Mouse (Mus musculus): ENCODE data around the gene Reep1.
A peak's percentile ranks its signal among the peaks of the same experiment; 100 is the strongest.

The Reep1 gene

GRCm38 (mm10) chr6:71738611-71739010 is 31.2 kb downstream of the Reep1 start:
- no peak for DNase-seq

GRCm38 (mm10) chr6:71740921-71741320 is 33.6 kb downstream of the Reep1 start:
- DNase-seq = no peak

GRCm38 (mm10) chr6:71741998-71742636 is 34.8 kb downstream of the Reep1 start:
- DNase-seq = no peak

- no peak for DNase-seq
These were observed 37.6 kb downstream of the Reep1 start for GRCm38 (mm10) chr6:71744934-71745333.

GRCm38 (mm10) chr6:71745482-71746234 is 38.3 kb downstream of the Reep1 start:
- no peak for DNase-seq

- no peak for DNase-seq
These were observed 38.9 kb downstream of the Reep1 start for GRCm38 (mm10) chr6:71746246-71746645.

- DNase-seq = no peak
These were observed 39.5 kb downstream of the Reep1 start for GRCm38 (mm10) chr6:71746846-71747245.

GRCm38 (mm10) chr6:71751602-71752001 is 44.2 kb downstream of the Reep1 start:
- no peak for DNase-seq

- DNase-seq = no peak
These were observed 45.6 kb downstream of the Reep1 start for GRCm38 (mm10) chr6:71752791-71753464.

GRCm38 (mm10) chr6:71757039-71757894 is 49.9 kb downstream of the Reep1 start:
- DNase-seq = peak; percentile 53

- no peak for DNase-seq
These were observed 51.4 kb downstream of the Reep1 start for GRCm38 (mm10) chr6:71758780-71759179.

GRCm38 (mm10) chr6:71760073-71760472 is 52.7 kb downstream of the Reep1 start:
- DNase-seq = no peak

- no peak for DNase-seq
These were observed 60.4 kb downstream of the Reep1 start for GRCm38 (mm10) chr6:71767761-71768160.

GRCm38 (mm10) chr6:71769901-71770690 is 62.7 kb downstream of the Reep1 start:
- no peak for DNase-seq

GRCm38 (mm10) chr6:71770856-71771255 is 63.5 kb downstream of the Reep1 start:
- DNase-seq = no peak

- no peak for DNase-seq
These were observed 63.9 kb downstream of the Reep1 start for GRCm38 (mm10) chr6:71771282-71771681.

- DNase-seq = no peak
These were observed 64.8 kb downstream of the Reep1 start for GRCm38 (mm10) chr6:71772156-71772555.

- no peak for DNase-seq
These were observed 65.4 kb downstream of the Reep1 start for GRCm38 (mm10) chr6:71772636-71773208.

- DNase-seq = no peak
These were observed 70.7 kb downstream of the Reep1 start for GRCm38 (mm10) chr6:71778016-71778415.

- DNase-seq = no peak
These were observed 72.5 kb downstream of the Reep1 start for GRCm38 (mm10) chr6:71779831-71780230.

GRCm38 (mm10) chr6:71780431-71780830 is 73.1 kb downstream of the Reep1 start:
- DNase-seq = no peak

GRCm38 (mm10) chr6:71783165-71783564 is 75.8 kb downstream of the Reep1 start:
- no peak for DNase-seq

All from embryo, embryonic 11 days (tissue).